Mouse (Mus musculus): ENCODE measurements around the gene Man2a2.

The Man2a2 gene

DNA sequence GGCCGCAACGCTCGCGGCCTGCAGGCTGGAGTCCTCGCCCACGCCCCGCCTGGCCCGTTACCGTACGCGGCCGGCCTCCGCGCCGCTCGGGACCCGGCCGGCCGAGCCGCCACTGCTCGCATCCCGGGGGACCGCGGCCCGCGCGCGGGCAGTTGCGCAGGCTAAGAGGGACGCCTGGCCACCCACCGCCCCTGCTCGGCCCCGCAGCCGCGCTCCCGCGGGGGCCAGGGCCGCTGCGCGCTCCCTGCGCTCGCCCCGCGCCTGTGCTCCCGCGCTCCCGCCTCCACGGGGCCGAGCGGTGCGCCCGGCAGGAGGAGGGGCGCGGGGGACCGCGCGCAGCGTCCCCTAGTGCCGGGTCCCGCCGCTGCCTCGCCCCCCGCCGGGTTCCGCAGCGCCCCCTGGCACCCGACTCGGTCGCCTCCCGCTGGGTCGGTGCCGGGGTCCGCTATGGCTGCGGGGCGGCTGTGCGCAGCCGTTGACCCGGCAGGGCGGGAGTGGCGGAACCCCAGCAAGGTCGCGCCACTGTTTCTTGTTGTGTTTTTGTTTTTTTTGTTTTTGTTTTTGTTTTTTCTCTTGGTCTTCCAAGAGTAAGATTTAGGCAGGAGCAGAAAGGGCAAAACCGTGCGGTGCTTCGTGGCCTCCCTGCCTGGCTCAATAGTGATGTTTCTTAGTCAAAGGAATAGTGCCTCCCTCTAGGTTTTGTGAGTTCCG is at the start of gene Man2a2:
Gene Man2a2, minus strand, starts transcription at position 335 of the 711 bp plus-strand sequence.
- DNase-seq (ENCODE audit: low read depth, low spot score): peak; percentile 88

DNA sequence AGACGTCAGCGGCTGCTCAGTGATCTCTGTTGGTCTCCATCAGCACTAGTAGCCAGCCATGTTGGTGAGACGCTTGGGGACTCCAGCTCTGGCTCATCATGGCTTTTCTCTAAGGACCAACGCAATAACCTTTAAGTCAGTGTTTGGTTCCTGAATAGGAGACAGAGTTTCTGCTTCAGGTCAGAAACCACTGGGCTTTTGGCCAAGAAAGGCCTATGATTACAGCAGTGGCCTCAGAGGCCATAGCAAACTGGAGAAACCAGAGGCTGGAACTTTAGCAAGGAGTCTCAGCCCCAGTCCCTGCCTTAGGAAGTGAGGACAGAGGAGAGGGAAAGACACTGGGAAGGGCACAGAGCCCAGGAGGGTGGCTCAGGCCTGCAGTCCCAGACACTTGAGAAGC is 49.4 kb upstream of the Man2a2 start:
- DNase-seq (ENCODE audit: low read depth, low spot score): no peak

DNA sequence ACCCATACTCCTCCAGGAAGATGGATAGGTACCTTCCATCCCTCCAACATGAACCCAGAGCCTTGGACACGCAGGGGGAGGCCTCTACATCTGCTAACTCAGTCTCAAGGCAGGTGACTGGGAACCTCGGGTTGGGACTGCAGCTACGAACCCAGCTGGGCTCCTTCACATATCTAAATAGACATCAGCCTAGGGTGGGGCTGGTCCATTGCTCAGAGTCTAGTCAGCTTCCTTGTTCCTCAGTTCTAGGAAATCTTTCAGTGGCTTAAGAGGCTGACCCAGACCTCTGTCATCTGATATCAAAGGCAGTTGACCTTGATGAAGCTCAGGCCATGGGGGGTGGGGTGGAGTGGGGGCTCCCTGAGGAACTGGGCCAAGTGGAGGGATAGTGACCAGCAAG is 48.1 kb upstream of the Man2a2 start:
- DNase-seq (ENCODE audit: low read depth, low spot score): no peak

DNA sequence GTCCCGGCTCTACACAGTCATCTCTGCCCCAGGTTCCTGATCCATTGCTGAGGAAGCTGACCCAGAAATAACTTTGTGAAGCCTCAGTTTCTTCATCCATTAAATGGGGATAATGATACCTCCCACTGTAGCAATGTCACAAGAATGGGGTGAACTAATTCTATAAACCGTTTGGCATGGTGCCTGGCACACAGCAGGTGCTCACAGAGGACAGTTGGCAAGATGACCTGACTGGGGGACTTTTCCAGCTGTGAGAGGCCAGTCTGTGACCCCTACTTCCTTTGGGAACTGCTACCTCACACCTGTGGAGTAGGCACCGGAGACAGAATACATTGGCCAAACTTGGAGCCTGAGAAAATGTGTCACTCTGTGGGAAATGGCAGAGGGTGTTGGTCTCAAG is 46.9 kb upstream of the Man2a2 start:
- DNase-seq (ENCODE audit: low read depth, low spot score): no peak

DNA sequence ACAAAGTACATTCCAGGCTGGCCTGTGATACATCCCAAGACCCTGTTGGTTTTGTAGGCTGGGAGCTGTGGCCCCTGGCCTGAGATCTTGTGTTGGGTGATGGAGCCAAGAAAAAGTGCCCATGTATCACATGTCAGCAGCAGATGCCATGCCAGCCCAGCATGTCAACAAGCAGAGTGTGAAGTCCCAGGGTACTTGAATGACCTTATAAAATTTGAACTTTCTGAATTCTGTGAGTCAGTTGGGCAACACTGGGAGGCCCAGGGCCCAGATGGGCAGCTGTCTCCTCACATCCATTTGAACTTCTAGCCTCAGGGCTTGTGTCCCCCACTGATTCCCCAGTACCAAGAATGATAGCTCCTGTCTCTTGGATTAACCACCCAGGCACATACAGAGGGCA is 46.4 kb upstream of the Man2a2 start:
- DNase-seq (ENCODE audit: low read depth, low spot score): no peak

DNA sequence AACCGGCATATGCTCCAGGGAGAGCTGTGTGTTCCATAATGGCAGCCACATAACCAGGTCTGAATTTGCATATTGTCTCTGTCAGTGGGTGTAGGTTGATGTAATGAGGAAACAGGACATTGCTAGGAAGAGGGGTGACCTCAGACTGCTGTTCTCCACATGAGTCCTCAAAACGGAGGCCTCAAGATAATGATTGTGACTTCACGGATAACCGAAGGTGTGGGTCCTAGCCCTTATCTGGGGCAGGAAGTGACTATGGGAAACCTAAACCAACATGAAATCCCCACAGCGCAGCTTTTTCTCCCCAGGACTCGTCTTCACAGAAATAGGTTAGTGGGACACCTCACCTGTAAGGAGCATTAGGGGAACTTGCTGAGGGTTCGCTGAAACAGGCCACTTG is 45.8 kb upstream of the Man2a2 start:
- DNase-seq (ENCODE audit: low read depth, low spot score): no peak

DNA sequence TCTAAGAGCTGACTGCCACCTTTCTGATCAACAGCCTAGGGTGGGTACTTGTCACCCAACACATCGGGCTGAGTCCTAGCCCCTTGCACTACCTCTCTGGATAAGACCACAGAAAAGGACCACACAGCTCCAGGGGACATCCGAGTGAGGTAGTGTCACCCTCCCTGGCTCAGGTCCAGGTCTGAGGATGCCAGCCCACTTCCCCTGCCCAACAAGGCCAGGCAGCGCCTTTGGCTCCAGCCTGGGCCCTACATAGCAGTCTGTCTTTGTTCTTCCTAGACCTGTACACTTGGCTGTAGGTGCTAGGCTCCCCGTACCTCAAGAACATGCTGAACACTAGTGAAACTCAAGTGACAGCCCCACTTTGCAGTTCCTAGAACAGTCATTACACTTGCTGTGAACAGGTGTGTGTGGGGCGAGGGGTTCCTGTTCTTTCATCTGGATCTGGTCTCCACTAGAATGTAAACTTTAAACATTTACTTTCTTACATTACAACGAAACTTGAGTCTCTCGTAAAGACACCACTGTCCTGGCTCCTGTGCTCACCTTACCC is 43.2 kb upstream of the Man2a2 start:
- DNase-seq (ENCODE audit: low read depth, low spot score): no peak

DNA sequence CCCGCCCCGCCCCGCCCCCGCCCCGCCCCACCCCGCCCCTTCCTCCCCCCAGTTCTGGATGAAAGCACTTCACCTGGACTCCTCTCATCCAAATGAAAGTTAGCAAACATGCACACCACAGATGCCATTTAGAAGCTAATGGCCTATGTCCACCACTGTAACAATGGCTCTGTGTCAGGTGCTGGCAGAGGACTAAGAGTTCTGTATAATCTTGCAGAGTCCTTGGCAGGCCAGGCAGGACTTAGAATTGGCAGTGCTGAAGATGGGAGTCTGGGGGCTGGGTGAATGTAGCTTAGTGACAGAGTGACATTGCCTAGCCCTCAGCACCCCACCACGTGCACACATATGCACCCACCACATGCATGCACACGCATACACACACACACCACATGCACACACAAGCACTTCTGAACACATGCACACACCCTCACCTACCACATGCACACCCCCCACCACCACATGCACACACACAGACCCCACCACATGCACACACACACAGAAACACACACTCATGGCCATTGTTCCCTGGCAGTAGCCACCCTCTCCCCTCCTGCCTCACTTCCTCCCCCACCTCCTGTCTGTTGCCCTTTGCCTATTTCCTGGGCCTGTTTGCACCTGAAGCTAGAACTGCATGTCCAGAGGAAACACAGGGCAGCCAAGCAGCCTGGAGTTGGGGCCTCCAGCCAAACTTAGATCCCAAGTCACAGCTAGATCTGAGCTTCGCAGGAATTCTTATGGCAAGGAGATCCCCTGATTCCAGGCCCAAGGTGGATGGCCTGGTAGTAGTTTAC is 42.5 kb upstream of the Man2a2 start:
- DNase-seq (ENCODE audit: low read depth, low spot score): no peak

DNA sequence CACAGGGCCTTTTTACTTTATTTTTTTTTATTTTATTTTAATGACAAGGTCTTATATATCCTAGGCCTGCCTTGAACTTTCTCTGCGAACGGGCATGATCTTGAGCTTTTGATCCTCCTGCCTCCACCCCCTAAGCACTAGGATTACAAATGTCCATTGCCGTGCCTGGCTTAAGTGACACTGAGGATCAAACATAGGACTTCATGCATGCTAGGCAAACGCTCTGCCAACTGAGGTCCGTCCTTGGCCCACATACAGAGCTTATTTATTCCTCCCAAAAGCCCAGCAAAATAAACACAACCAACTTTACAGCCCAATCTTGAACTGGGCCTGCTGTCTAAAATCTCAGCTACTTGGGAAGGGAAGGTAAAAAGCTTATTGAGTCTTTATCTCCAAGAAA is 41.6 kb upstream of the Man2a2 start:
- DNase-seq (ENCODE audit: low read depth, low spot score): no peak

DNA sequence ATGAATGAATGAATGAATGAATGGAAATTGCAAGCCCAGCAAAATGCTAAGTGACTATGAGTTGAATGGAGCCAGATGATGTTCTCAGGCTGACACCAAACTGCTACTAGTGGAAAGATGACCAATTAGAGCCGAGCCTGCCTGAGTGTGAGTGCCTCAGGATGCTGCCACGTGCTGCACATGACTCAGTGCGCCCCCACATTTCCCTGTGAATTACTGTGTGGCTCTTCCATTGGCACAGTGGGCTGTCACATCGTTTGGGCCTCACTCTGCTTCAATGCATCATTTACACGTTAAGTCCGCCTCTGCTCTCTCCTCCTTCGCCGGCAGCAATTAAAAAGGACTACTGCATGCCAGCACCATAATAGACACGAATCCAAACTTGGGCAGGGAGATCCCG is 41.1 kb upstream of the Man2a2 start:
- peak; percentile 93 for DNase-seq (ENCODE audit: low read depth, low spot score)

DNA sequence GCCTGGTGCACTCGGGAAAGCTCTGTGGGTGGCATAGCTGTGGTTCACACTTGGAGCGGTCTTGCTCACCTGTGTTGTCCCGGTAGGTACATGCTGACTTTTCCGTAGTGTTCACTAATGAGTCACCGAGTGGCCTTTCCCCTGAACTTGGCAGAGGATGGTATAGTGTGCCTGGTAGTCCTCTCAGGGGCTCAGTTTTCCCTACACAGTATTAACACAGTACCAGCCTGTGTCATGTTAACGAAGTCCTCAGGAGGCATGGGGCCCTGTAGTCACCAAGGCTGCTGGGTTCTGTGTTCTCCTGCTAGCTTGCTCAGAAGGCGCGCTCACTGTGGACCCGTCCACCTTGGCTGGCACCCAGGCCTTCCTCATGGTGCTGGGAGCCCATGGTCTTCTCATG is 39.2 kb upstream of the Man2a2 start:
- no peak for DNase-seq (ENCODE audit: low read depth, low spot score)

DNA sequence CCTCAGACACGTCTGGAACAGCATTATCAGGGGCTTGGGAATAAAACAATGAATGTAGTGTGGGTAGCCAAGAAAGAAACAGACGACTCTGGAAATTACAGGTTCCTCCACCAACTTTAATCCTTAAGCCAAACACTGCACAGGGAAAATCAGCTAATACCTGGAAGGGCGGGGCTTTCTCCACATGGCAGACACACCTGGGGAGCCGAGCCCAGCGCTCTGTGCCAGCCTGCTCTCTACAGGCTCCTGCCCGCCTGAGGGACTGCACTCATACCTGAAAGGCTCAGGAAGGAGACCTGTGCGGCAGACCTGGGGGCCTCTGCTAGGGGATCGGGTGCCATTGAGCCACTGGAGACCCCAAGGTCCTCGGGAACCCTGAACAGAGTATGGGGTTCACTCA is 36.5 kb upstream of the Man2a2 start:
- no peak for DNase-seq (ENCODE audit: low read depth, low spot score)

DNA sequence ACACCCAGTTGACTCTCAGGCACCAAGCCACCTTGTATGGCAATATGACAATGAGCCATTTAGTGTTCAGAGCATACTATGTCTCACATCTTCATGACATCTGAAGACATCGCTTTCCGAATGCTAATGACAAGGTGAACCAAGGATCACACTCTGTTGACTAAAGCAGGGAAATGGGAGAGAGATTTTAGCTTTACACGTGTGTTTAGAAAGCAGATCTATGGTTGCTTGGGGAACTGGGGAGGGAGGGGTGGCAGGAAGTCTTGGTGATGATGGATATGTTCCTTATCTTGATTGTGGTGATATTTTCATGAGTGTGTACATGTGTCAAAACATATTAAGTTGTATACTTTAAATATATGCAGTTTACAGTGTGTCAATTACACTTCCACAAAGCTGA is 35.0 kb upstream of the Man2a2 start:
- DNase-seq (ENCODE audit: low read depth, low spot score): no peak

DNA sequence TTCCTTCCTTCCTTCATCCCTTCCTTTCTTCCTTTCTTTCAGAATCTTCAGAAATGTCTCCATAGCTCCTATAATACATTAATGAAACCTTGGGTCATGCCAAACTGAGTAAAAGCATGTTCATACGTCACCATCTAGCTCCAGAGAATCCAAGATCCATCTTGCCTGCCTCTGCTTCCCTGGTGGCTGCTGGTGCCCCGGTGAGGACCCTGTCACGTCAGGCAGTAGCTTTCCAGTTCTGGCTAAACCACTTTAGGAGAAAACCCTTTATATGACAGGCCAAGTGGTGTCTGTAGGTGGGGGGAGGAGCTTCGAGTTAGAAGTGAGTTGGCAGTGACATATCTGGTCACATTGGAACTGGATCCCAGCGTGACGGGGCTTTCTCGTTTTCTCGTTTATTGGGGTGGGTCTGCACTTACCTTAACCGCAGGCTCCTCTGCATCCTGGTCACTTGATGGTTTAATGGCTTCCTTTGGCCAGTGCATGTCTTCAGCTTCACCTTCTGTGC is 34.1 kb upstream of the Man2a2 start, which contains the start of gene Furin:
Gene Furin, minus strand, starts transcription at position 249 of the 508 bp plus-strand sequence.
- DNase-seq (ENCODE audit: low read depth, low spot score): no peak

DNA sequence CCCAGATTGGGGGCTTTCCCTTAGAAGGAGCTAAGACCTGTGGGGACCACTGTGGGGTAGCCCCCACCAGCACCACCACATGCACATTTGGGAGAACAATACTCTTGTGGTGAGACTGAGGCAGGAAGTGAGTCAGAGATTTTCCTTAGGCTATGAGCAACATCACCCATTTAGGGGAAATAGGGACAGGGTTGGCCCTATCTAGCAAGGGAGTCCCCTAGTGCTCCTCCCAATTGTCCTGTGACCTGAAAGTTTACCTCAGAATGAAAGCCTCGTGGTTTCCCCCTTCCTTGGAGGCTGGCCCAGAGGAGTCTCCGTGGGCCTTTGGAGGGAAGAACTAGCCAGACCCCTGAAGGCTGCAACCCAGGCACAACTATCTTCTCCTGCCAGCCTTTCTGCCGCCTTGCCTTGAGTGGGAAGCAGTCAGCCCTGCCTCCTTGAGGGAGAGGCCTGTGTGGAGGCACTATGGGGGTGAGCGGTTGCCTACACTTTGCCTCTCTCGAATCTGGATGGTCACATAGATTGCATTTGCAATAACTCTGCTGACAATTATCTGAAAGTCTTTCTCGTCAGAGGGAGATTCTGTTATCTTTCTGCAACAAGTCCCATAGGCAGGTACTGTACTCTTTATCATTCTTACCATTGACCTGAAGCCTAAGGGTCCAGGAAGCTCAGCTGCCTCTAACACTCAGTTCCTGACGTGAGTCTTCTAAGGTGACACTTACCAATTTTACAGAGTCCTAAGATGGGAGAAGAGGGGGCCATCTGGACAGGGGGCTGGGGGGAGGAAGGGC is 33.1 kb upstream of the Man2a2 start:
- DNase-seq (ENCODE audit: low read depth, low spot score): no peak

DNA sequence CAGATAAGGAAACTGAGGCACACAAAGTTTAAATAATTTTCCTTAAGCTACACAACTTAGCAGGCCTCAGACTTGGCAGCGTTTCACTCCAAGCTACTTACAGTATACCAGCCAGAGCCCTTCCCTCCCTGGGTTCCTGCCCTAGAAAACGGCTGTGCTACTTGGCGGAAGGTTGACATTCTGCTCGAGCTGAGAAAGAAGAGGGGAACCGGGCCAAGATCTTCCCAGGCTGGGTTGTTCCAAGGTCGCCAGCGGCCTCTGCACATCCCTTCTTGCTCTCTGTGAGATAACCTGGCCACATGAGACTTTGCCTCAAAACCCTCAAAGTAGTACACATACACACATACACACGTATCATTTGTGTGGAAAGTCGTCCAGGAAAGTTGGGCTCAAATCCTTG is 32.4 kb upstream of the Man2a2 start:
- peak; percentile 90 for DNase-seq (ENCODE audit: low read depth, low spot score)

DNA sequence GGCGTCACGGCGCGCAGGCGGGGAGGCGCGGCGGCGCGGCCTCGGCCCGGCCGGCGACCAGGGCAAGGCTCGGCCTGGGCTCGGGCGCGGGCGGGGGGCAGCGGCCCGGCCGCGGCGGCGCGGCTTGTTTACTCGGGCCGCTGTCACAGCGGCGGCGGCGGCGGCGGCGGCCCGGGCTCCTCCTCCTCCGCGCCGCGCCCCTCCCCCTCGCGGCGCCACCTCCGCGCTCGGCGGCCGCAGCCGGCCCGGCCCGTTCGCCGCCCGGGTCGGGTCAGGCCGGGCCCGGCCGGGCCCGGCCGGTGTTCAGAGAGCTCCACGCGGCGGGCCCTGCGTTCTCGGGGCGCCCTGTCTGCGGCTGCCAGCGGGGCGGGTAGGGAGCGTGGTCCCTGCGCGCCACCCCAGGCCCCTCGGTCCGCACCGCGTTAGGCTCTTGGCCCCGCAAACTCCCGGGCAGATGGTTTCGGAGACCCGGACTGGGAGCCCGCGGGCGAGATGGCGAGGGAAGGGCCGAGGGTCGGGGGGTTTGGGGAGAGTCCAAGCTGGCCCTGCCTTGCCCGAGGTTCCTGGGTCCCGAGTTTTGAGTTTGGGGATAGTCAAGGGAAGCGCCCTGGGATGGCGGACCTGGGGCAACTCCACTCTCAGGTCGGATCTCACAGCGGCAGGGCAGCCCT is 31.6 kb upstream of the Man2a2 start:
- DNase-seq (ENCODE audit: low read depth, low spot score): peak; percentile 57

DNA sequence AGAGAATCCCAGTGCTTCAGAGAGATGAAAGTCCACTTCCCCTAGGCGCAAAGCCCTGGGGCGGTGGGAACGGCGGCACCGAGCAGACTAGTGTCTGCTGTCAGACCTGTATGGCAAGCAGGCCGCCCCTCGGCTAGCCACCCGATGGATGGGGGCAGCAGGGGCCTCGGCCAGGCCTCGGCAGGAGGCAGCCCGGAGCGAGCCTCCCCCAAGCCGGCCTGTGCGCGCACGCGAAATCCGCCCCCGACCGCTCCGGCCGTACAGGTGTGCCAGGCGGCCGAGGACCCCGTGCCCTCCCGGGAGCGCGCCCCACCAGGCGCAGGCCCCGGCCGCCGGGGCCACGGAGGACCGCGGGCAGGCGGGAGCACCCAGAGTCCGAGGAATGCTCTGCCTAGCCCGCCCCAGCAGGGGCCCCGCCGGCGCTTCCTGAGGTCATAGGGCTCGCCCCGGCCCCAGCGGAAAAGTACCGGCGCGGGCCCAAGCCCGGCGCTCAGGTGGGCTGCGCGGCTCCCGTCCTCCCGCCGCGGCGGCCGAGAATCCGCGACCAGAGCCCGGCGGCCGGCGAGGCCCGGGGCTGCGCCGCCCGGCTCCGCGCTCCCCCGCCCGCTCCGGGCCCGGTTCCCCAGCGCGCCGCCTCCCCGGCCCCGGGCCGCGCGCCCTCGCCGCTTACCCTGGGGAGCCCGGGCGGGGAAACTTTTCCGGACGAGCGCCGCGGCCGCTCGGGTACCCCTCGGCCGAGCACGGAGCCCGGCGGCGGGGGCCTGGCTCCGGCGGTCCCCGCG is 30.9 kb upstream of the Man2a2 start:
- DNase-seq (ENCODE audit: low read depth, low spot score): no peak

DNA sequence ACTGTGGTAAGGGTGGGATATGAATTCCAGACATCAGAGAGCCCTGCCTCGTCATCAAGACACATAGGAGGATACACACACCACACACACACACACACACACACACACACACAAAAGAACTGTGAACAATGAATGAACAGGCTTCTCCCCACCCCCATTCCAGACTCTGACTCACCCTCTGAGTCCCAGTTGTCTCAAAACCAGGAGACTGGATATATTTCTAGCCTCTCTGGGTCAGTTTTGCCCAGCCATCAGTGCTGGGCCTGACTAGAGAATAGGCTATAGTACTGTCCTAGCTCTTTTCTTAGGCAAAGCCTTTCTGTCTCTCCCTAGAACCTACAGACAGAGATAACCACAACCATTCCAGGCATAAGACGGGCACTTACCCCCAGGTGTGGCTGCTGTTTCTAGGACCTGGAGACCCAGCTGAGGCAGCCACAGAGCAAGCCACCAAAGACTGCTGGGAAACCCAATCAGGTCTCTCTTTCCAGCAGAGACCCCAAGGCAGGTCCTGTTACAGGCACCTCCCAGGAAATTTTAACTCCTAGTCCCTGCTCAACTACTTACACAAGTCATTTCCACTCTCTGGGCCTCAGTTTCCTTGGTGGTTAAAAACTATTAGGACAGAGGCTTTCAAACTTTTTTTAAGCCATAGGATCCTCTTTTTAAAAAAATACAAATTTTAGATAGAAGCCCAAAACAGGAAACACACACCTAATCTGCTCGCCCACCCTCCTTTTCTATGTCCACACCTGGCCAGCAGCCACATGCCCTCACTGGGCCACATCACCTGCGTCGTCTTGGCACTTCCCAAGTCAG is 30.1 kb upstream of the Man2a2 start:
- DNase-seq (ENCODE audit: low read depth, low spot score): peak; percentile 78

DNA sequence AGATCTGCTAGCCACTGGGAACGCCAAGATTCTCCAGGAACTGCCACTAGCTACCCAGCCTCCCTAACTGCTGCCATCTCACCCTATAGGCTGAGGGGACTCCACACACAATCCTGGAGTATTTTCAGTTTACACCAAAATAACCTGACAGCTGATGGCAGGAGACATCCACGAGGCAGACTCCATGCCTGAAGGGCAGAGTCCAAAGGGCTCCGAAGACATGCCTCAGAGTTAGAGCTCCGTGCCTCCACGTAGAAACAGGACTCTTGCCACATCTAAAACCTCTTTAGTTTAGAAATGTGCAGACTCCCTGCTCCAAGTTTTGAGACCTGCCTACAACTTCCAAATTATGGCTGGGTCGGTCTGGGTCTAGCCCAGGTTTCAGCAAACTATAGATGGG is 29.4 kb upstream of the Man2a2 start:
- DNase-seq (ENCODE audit: low read depth, low spot score): no peak

All from brain, adult 2 months (tissue).